Mouse (Mus musculus) spleen, embryonic (tissue): Measurements from ENCODE around the gene Brd1.

Experiments
- CTCF ChIA-PET: fragments of 350-600 bp; sonication (Branson Sonifier 250); formaldehyde crosslinking; loops from one replicate; lab custom pipeline; 2022; lab: Charles Lee

Brd1 gene

GRCm38 (mm10) chr15:88686725-88687124, 47.3 kb downstream of the Brd1 start:
- CTCF ChIA-PET: no interaction called here

GRCm38 (mm10) chr15:88684039-88684438, 50.0 kb downstream of the Brd1 start:
- CTCF ChIA-PET: no interaction called here

- CTCF ChIA-PET: no interaction called here
Observed at GRCm38 (mm10) chr15:88680931-88681330, 53.1 kb downstream of the Brd1 start.

- CTCF ChIA-PET: no interaction called here
Observed at GRCm38 (mm10) chr15:88677568-88677967, 56.5 kb downstream of the Brd1 start.

- CTCF ChIA-PET: no interaction called here
Observed at GRCm38 (mm10) chr15:88675998-88676397, 58.0 kb downstream of the Brd1 start.

- CTCF ChIA-PET: no interaction called here
Observed at GRCm38 (mm10) chr15:88668693-88669092, 65.3 kb downstream of the Brd1 start.

GRCm38 (mm10) chr15:88667653-88668052, 66.4 kb downstream of the Brd1 start:
- CTCF ChIA-PET: no interaction called here

GRCm38 (mm10) chr15:88665846-88666245, 68.2 kb downstream of the Brd1 start:
- CTCF ChIA-PET: no interaction called here

- CTCF ChIA-PET: interaction anchor here (1.4 kb wide), 1 partner anchor 38 kb away, joined by 5 read pairs; no protein-coding TSS in a partner anchor
Observed at GRCm38 (mm10) chr15:88663041-88663440, 71.0 kb downstream of the Brd1 start.

- CTCF ChIA-PET: interaction anchor here (1.4 kb wide), 1 partner anchor 38 kb away, joined by 5 read pairs; no protein-coding TSS in a partner anchor
Observed at GRCm38 (mm10) chr15:88662111-88662850, 71.8 kb downstream of the Brd1 start.

GRCm38 (mm10) chr15:88661654-88662053, 72.4 kb downstream of the Brd1 start:
- CTCF ChIA-PET: no interaction called here

GRCm38 (mm10) chr15:88652006-88652405, 82.0 kb downstream of the Brd1 start:
- CTCF ChIA-PET: no interaction called here

GRCm38 (mm10) chr15:88651019-88651418, 83.0 kb downstream of the Brd1 start:
- CTCF ChIA-PET: no interaction called here
